In genomic region chr19:57247221-57247620, GRCm38 (mm10) we compare ENCODE assay signal across 19 mouse cellular contexts.
DNase-seq lines count a peak whose midpoint lies in the region; ATAC-seq lines count a peak whose summit lies in the region.
"Had no signal": no experiment of that assay in that cellular context is flagged by ENCODE, and none has a peak within 500 bp of the region (broad histone marks: within the 10 kb centered on the region; RNA-seq: fewer than 3 reads in every experiment).

No protein-coding gene starts in this region.

- DNase-seq in cerebellum, adult 18-20 months: peak; percentile 72 to 80
- DNase-seq in cerebellum, postnatal 36 days: peak; percentile 62 to 66
- DNase-seq in neural tube, embryonic 10.5 days (ENCODE audit: extremely low spot score, low spot score): no peak
- DNase-seq in kidney, adult 18-20 months: no peak
- DNase-seq: adrenal gland, postnatal 25 days; embryo, embryonic 11 days; kidney, adult 2 months; kidney, postnatal 25 days; right cerebral cortex, adult 18-20 months had no signal

- no peaks in the 10 kb centered on the region for H3K27me3 ChIP-seq in heart, embryonic 16.5 days (ENCODE audit: control insufficient read depth, insufficient read depth, low read length)
- H3K27me3 ChIP-seq in heart, embryonic 12.5 days (replicated peaks): no peaks in the 10 kb centered on the region
- H3K27me3 ChIP-seq: forebrain, embryonic 13.5 days; liver, embryonic 15.5 days; Patski had no signal

- H3K4me3 ChIP-seq in heart, embryonic 16.5 days (ENCODE audit: low read length): no peak overlapping the region
- no peak overlapping the region for H3K4me3 ChIP-seq in heart, embryonic 12.5 days
- no peak overlapping the region for H3K4me3 ChIP-seq in brown adipose tissue, adult 24 weeks (ENCODE audit: insufficient read depth, low read depth, low read length)
- H3K4me3 ChIP-seq: forebrain, embryonic 13.5 days; left cerebral cortex, adult 2 months; limb, embryonic 13.5 days; liver, embryonic 15.5 days had no signal

- no peak overlapping the region for H3K4me2 ChIP-seq in heart, embryonic 16.5 days (ENCODE audit: low read depth, low read length)
- no peak overlapping the region for H3K4me2 ChIP-seq in heart, embryonic 12.5 days
- H3K4me2 ChIP-seq: forebrain, embryonic 13.5 days; limb, embryonic 13.5 days; liver, embryonic 15.5 days had no signal

- no peak overlapping the region for H3K9ac ChIP-seq in heart, embryonic 16.5 days (ENCODE audit: low read length)
- no peak overlapping the region for H3K9ac ChIP-seq in heart, embryonic 12.5 days
- H3K9ac ChIP-seq: forebrain, embryonic 13.5 days; limb, embryonic 13.5 days; liver, embryonic 15.5 days had no signal

- no peak overlapping the region; the same call in 1 of the 2 replicates for H3K27ac ChIP-seq in heart, embryonic 16.5 days (ENCODE audit: low read length)
- no peak overlapping the region for H3K27ac ChIP-seq in heart, embryonic 12.5 days (ENCODE audit: poor library complexity, severe bottlenecking)
- H3K27ac ChIP-seq in brown adipose tissue, adult 24 weeks (replicated peaks; ENCODE audit: low read depth, low read length): peak overlapping the region; percentile 18; the same call in 1 of the 2 replicates
- H3K27ac ChIP-seq: forebrain, embryonic 13.5 days; left cerebral cortex, adult 2 months; limb, embryonic 13.5 days; liver, embryonic 15.5 days had no signal

- ATAC-seq in heart, embryonic 16.5 days (replicated peaks; ENCODE audit: extremely low read depth, insufficient read depth, low FRiP score): peak; percentile 28; the same call in 1 of the 2 replicates
- no peak for ATAC-seq in heart, embryonic 12.5 days (ENCODE audit: insufficient number of reproducible peaks, low FRiP score)
- ATAC-seq: activated CD4-positive, CD25-positive, alpha-beta regulatory T cell, adult 4 months; forebrain, embryonic 13.5 days; lung, postnatal 0 days; Patski had no signal

- H3K4me1 ChIP-seq in heart, embryonic 16.5 days (ENCODE audit: control insufficient read depth, insufficient read depth, low read length): peaks cover 15% of the 10 kb centered on the region
- peaks cover 14% of the 10 kb centered on the region for H3K4me1 ChIP-seq in heart, embryonic 12.5 days (replicated peaks)
- H3K4me1 ChIP-seq in brown adipose tissue, adult 24 weeks (ENCODE audit: control insufficient read depth, insufficient read depth, insufficient read length, low read length): peaks cover 46% of the 10 kb centered on the region
- H3K4me1 ChIP-seq: liver, embryonic 15.5 days had no signal

- no peaks in the 10 kb centered on the region for H3K36me3 ChIP-seq in heart, embryonic 16.5 days (ENCODE audit: control insufficient read depth, insufficient read depth)
- no peaks in the 10 kb centered on the region for H3K36me3 ChIP-seq in heart, embryonic 12.5 days
- H3K36me3 ChIP-seq: limb, embryonic 13.5 days; liver, embryonic 15.5 days had no signal

- 53% methylated on average over 8 of the region's 8 CpGs for WGBS in heart, embryonic 16.5 days
- WGBS in heart, embryonic 12.5 days: 63% methylated on average over 8 of the region's 8 CpGs

- H3K9me3 ChIP-seq in heart, embryonic 16.5 days (replicated peaks; ENCODE audit: control insufficient read depth, low read length): no peaks in the 10 kb centered on the region
- no peaks in the 10 kb centered on the region for H3K9me3 ChIP-seq in heart, embryonic 12.5 days (replicated peaks)
- H3K9me3 ChIP-seq: forebrain, embryonic 13.5 days; limb, embryonic 13.5 days; liver, embryonic 15.5 days had no signal

Comparison
In these comparisons a context has a peak if more than half of its experiments do, and no peak if none do; other contexts are left out.
1. DNase-seq: peak in cerebellum, adult 18-20 months (2 of 2) and cerebellum, postnatal 36 days (2 of 2); none in neural tube, embryonic 10.5 days (single experiment) and kidney, adult 18-20 months (single experiment).